Mouse (Mus musculus) limb, embryonic 13.5 days (tissue): Measurements from ENCODE around the gene Pdpk1. TPM values are rescaled to one million over a fixed set of nuclear protein-coding genes. Genes with fewer than 3 reads are reported as not detected.
"Not testable (repeated sequence)": the region's sequence is repeated elsewhere in the genome, so short reads cannot be mapped to it uniquely, and the experiment has no call there.

Experiments
- ATAC-seq: fragments of 200-750 bp; cut with Nextera tagmentation; 2 replicates; pipeline ENCODE4 v1.8.0; 2017; ENCODE audit warnings: low read depth, moderate number of reproducible peaks, moderate TSS enrichment; ENCODE audit not compliant: low FRiP score
- H3K27ac ChIP-seq: fragments of 300-500 bp; sonication (generic); 2 replicates; pipeline ENCODE4 v1.5.1; 2015; ENCODE audit warnings: inconsistent platforms, mild to moderate bottlenecking, moderate library complexity
- H3K27me3 ChIP-seq: fragments of 300-500 bp; sonication (generic); 2 replicates; pipeline ENCODE4 v1.6.1; 2015; ENCODE audit warnings: mild to moderate bottlenecking, inconsistent platforms
- H3K36me3 ChIP-seq: fragments of 300-500 bp; sonication (generic); 2 replicates; pipeline ENCODE4 v1.6.1; 2015; ENCODE audit warnings: inconsistent platforms, mild to moderate bottlenecking, moderate library complexity
- H3K4me1 ChIP-seq: fragments of 300-500 bp; sonication (generic); 2 replicates; pipeline ENCODE4 v1.6.1; 2015; ENCODE audit warnings: inconsistent platforms
- H3K4me2 ChIP-seq: fragments of 300-500 bp; sonication (generic); replicated peaks from 2 replicates; pipeline ENCODE4 v1.6.1; 2015; ENCODE audit warnings: inconsistent platforms, mild to moderate bottlenecking, moderate library complexity
- H3K4me3 ChIP-seq: fragments of 300-500 bp; sonication (generic); 2 replicates; pipeline ENCODE4 v1.5.1; 2015; ENCODE audit warnings: moderate library complexity, mild to moderate bottlenecking, inconsistent platforms
- H3K9ac ChIP-seq: fragments of 300-500 bp; sonication (generic); 2 replicates; pipeline ENCODE4 v1.6.1; 2015; ENCODE audit warnings: mild to moderate bottlenecking, inconsistent platforms
- H3K9me3 ChIP-seq: fragments of 300-500 bp; sonication (generic); 2 replicates; pipeline ENCODE4 v1.6.1; 2016; ENCODE audit warnings: inconsistent platforms
- WGBS: fragments of 180-500 bp; shearing (Covaris S2); methylation state at CpG from one replicate; pipeline ENCODE4 v1.1.7; 2015; 5-methylcytosine and 5-hydroxymethylcytosine counted together
- polyA plus RNA-seq: library from polyadenylated mRNA; unstranded; fragments of >200 nt; fragmentation: Nextera tagmentation; extraction: Ambion mirVana; gene quantifications from 2 replicates; pipeline ENCODE4 v1.2.1, GENCODE M21; 2015

Gene Pdpk1
- polyA plus RNA-seq, 1 experiment from 2014 or later: 37.9 TPM

GRCm38 (mm10) chr17:24139968-24140367 is 10.8 kb downstream of the Pdpk1 start:
- peaks cover 5% of the 10 kb centered on the region; the same call in 1 of the 2 replicates for H3K36me3 ChIP-seq
- peaks cover 23% of the 10 kb centered on the region for H3K4me1 ChIP-seq
- no peak overlapping the region for H3K27ac ChIP-seq
- H3K27me3 ChIP-seq: no peaks in the 10 kb centered on the region
- 91% methylated on average over 4 of the region's 4 CpGs for WGBS
- no peaks in the 10 kb centered on the region for H3K9me3 ChIP-seq
- ATAC-seq: no peak
- peak overlapping the region; percentile 99 for H3K4me3 ChIP-seq
- H3K9ac ChIP-seq: peak overlapping the region; percentile 93
- H3K4me2 ChIP-seq: peak overlapping the region; percentile 87

DNA sequence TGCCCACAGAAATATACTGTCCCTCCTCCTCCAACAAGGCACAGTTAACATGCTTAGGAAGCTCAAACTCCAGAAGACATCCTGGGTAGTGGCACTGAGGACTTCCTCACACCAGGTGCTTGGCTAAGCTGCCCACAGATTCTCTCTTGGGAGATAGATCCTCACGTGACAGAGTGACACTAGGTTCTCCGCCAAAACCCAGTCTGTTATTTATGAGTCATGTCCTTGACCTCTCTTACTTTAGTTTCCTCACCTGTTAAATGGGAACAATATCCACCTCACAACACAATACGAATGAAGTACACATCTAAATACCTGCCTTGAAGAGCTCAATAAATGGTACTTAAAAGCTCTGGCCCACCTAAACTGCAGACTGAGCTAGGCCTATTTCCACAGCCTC is 11.5 kb downstream of the Pdpk1 start:
- no peaks in the 10 kb centered on the region for H3K9me3 ChIP-seq
- no peak overlapping the region for H3K4me3 ChIP-seq
- no peak overlapping the region for H3K4me2 ChIP-seq
- no peak overlapping the region for H3K27ac ChIP-seq
- H3K9ac ChIP-seq: no peak overlapping the region
- 89% methylated on average over 3 of the region's 3 CpGs for WGBS
- H3K36me3 ChIP-seq: peaks cover 5% of the 10 kb centered on the region; the same call in 1 of the 2 replicates
- peaks cover 23% of the 10 kb centered on the region for H3K4me1 ChIP-seq
- no peaks in the 10 kb centered on the region for H3K27me3 ChIP-seq
- no peak for ATAC-seq

DNA sequence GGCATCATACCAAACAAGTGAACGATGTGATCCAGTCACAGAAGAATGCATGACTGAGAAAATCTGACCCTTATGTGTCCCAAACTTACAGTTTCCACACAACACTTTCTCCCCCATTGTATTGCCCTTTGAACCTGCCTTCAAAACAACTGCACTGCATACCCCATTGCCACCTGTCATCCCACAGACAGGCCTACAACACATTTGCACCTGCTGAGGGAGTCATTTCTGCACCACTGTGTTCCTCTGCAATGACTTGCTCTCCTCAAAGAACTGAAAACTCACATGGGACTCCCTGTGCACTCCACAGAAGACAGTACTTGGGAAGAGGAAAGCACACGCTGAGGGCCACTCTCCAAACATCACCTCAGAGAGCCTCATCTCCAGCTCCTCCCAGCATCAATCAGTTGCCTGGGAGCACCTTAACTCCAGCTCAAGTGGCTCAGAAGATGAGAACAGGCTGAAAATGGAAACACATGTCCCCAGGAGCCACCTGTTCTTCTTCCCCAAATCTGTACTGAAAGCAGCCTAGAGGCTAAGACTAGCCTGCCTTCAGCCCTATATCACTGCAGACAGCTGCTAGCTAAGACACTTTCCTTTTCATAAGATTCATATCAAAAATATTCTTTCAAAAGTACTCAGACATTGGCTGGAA is 13.4 kb downstream of the Pdpk1 start:
- Histone ChIP-seq H3K27ac (no peak overlapping the region), H3K4me3 (no peak overlapping the region), H3K36me3 (peaks cover 5% of the 10 kb centered on the region; the same call in 1 of the 2 replicates), H3K27me3 (no peaks in the 10 kb centered on the region), H3K9ac (no peak overlapping the region), H3K4me2 (no peak overlapping the region), H3K4me1 (peaks cover 23% of the 10 kb centered on the region), H3K9me3 (no peaks in the 10 kb centered on the region)
- 70% methylated on average over 2 of the region's 2 CpGs for WGBS
- no peak for ATAC-seq

- peaks cover 5% of the 10 kb centered on the region; the same call in 1 of the 2 replicates for H3K36me3 ChIP-seq
- peaks cover 17% of the 10 kb centered on the region for H3K4me1 ChIP-seq
- H3K4me2 ChIP-seq: no peak overlapping the region
- H3K27me3 ChIP-seq: no peaks in the 10 kb centered on the region
- no peaks in the 10 kb centered on the region for H3K9me3 ChIP-seq
- no peak overlapping the region for H3K4me3 ChIP-seq
- no peak overlapping the region for H3K27ac ChIP-seq
- ATAC-seq: no peak
- no peak overlapping the region for H3K9ac ChIP-seq
Observed at GRCm38 (mm10) chr17:24134062-24134461, 16.7 kb downstream of the Pdpk1 start.

DNA sequence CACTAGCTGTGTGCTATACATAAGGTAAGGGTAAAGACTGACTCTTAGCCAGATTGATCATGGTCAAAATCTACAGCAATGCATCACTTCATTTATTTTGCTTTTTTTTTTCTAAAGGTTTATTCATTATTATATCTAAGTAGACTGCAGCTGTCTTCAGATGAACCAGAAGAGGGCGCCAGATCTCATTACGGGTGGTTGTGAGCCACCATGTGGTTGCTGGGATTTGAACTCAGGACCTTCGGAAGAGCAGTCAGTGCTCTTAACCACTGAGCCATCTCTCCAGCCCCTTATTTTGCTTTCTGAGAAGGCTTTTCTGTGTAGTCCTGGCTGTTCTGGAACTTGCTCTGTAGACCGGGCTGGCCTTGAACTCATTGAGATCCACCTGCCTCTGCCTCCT is 17.8 kb downstream of the Pdpk1 start:
- not testable (repeated sequence) for H3K27ac ChIP-seq, H3K4me3 ChIP-seq, H3K9me3 ChIP-seq, H3K4me2 ChIP-seq, H3K27me3 ChIP-seq, H3K36me3 ChIP-seq, H3K9ac ChIP-seq, ATAC-seq
- WGBS: 88% methylated on average over 4 of the region's 4 CpGs
- H3K4me1 ChIP-seq: peaks cover 17% of the 10 kb centered on the region

GRCm38 (mm10) chr17:24131570-24131969 is 19.2 kb downstream of the Pdpk1 start:
- no peak overlapping the region for H3K27ac ChIP-seq
- H3K4me1 ChIP-seq: peaks cover 10% of the 10 kb centered on the region
- no peaks in the 10 kb centered on the region for H3K9me3 ChIP-seq
- H3K4me2 ChIP-seq: no peak overlapping the region
- H3K4me3 ChIP-seq: no peak overlapping the region
- no peak for ATAC-seq
- H3K9ac ChIP-seq: no peak overlapping the region
- no peaks in the 10 kb centered on the region for H3K27me3 ChIP-seq
- 95% methylated on average over 3 of the region's 3 CpGs for WGBS
- H3K36me3 ChIP-seq: no peaks in the 10 kb centered on the region; the same call in 1 of the 2 replicates

- not testable (repeated sequence) for H3K27me3 ChIP-seq, ATAC-seq, H3K9ac ChIP-seq, H3K27ac ChIP-seq, H3K4me2 ChIP-seq, H3K4me3 ChIP-seq, H3K9me3 ChIP-seq, H3K4me1 ChIP-seq, H3K36me3 ChIP-seq
- 92% methylated on average over 4 of the region's 4 CpGs for WGBS
Observed at GRCm38 (mm10) chr17:24129246-24129645, 21.5 kb downstream of the Pdpk1 start.

DNA sequence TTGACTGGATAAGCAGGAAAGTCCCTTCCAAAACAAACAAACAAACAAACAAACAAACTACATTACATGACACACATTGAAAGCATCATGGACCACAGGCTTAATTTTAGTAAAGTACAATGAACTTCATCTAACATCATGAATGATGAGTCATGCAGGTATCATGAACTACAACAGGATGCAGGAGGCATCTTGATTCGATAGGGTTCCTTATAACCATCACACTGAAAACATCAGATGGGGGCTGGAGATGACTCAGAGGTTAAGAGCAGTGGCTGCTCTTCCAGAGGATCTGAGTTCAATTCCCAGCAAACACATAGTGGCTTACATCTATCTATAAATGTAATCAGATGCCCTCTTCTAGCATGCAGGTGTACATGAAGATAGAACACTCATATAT is 23.1 kb downstream of the Pdpk1 start:
- no peaks in the 10 kb centered on the region for H3K27me3 ChIP-seq
- no peak overlapping the region for H3K9ac ChIP-seq
- H3K4me3 ChIP-seq: no peak overlapping the region
- no peak overlapping the region for H3K4me2 ChIP-seq
- no peaks in the 10 kb centered on the region for H3K9me3 ChIP-seq
- no peak for ATAC-seq
- H3K27ac ChIP-seq: no peak overlapping the region
- H3K4me1 ChIP-seq: peaks cover 10% of the 10 kb centered on the region
- no peaks in the 10 kb centered on the region for H3K36me3 ChIP-seq
- 91% methylated on average over 1 of the region's 1 CpGs for WGBS

DNA sequence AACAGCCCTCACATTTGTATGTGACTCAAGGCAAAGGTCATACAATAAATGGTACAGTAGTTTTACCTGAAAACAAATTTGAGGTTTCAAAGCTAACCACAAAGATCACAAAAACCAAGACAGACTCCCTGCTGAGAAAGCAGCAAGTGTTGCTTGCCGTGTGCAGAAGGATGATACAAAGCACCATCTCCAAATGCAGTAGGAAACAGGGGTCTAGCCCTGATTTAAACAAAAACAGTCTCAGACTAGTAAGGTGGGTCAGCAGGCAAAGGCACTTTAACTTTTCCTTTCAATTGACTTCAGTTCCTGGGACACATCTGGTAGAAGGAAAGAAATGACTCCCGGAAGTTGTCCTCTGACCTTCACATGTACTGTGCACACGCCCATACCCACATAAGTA is 23.9 kb downstream of the Pdpk1 start:
- 82% methylated on average over 3 of the region's 3 CpGs for WGBS
- no peak for ATAC-seq

DNA sequence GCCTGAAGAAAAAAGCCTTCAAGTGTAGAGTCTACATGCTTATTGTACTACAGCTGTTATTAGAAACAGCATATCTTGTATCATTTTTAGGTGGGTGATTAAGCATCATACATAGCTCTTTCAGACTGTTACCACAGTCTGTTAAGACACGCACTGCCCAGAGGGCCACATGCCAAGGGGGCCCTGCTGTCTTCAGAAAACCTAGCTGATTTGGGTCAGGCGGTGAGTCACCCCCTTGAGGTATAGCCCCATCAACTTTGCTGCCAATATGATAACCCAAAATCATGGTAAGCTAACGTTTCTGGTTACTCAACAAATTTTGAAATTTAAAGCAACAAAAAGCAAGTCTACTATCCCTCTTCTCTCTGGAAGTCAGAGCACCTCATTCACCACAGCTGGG is 31.3 kb downstream of the Pdpk1 start:
- 79% methylated on average over 3 of the region's 3 CpGs for WGBS
- peaks cover 3% of the 10 kb centered on the region; the same call in 1 of the 2 replicates for H3K36me3 ChIP-seq
- no peak overlapping the region for H3K4me2 ChIP-seq
- no peaks in the 10 kb centered on the region for H3K9me3 ChIP-seq
- H3K4me3 ChIP-seq: no peak overlapping the region
- peaks cover 7% of the 10 kb centered on the region; the same call in 1 of the 2 replicates for H3K4me1 ChIP-seq
- no peak overlapping the region for H3K9ac ChIP-seq
- H3K27ac ChIP-seq: no peak overlapping the region
- no peak for ATAC-seq
- no peaks in the 10 kb centered on the region for H3K27me3 ChIP-seq

More for the DNA sequence above, 23.9 kb downstream of the Pdpk1 start:
- Histone ChIP-seq H3K4me1 (peaks cover 10% of the 10 kb centered on the region), H3K4me3 (no peak overlapping the region), H3K27ac (no peak overlapping the region), H3K36me3 (no peaks in the 10 kb centered on the region), H3K4me2 (no peak overlapping the region), H3K27me3 (no peaks in the 10 kb centered on the region), H3K9ac (no peak overlapping the region), H3K9me3 (no peaks in the 10 kb centered on the region)

DNA sequence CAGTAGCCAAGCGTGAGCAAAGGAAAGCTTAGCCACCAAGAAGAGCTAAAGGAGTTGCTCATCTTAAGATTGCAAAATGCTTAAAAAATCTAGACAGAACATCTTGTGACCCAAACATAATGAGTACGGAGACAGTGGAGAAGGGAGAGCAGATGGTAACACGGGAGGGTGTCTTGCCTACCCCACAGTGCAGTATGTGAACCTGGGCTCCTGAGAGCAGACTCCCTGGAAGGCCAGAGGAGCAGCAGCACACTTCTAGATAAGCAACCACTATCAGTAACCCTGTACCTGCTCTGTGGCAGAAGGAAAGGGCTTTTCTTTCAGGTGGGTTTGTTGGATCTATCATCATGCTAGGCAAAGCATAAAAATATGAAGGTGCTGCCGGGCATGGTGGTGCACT is 37.7 kb downstream of the Pdpk1 start:
- H3K27me3 ChIP-seq: no peaks in the 10 kb centered on the region
- no peak overlapping the region for H3K27ac ChIP-seq
- peaks cover 7% of the 10 kb centered on the region; the same call in 1 of the 2 replicates for H3K4me1 ChIP-seq
- peaks cover 27% of the 10 kb centered on the region for H3K36me3 ChIP-seq
- no peaks in the 10 kb centered on the region for H3K9me3 ChIP-seq
- H3K4me2 ChIP-seq: no peak overlapping the region
- WGBS: 90% methylated on average over 4 of the region's 4 CpGs
- H3K4me3 ChIP-seq: no peak overlapping the region
- no peak for ATAC-seq
- H3K9ac ChIP-seq: no peak overlapping the region

DNA sequence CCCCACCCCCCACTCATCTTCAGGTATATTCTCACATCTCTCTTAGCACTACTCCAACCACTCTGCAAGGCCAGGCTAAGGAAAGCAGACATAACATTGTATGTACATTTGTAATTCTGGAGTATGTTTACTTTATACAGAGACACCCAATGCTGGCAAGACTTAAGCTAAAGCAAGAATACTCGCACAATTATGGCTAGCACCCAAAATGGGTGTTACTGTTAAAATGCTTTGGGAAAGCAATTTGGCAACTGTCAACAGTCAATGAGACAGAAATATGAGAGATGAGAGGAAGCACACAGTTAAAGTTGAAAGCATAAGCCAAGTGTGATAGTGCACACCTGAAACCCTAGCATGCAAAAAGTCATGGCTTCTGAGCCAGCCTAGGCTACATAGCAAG is 39.5 kb downstream of the Pdpk1 start:
- Histone ChIP-seq H3K4me2 (no peak overlapping the region), H3K4me1 (peaks cover under 1% of the 10 kb centered on the region; the same call in 1 of the 2 replicates), H3K27me3 (no peaks in the 10 kb centered on the region), H3K36me3 (peaks cover 37% of the 10 kb centered on the region), H3K9me3 (no peaks in the 10 kb centered on the region), H3K4me3 (no peak overlapping the region), H3K9ac (no peak overlapping the region), H3K27ac (no peak overlapping the region)
- ATAC-seq: no peak
- WGBS: 98% methylated on average over 1 of the region's 1 CpGs

DNA sequence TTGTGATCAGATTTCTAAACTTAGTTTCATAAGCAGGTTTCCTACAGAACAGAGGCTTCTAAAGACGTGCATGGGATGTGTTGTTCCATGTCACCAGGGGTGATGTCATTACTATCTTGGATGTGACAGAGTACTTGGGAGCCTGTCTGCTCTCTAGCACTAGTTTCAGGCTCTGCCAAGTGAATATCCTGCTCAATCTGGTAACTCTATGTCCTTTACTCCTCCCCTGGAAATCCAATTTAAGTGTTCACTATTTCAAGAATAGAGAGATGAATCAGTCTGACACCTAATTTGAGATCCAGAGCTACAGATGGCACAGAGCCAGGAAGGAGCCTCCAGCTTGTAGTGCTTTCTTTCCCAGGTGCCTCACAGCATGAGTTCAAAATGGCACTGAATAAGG is 41.8 kb downstream of the Pdpk1 start:
- no peaks in the 10 kb centered on the region for H3K9me3 ChIP-seq
- no peak overlapping the region for H3K9ac ChIP-seq
- H3K36me3 ChIP-seq: peaks cover 57% of the 10 kb centered on the region
- H3K4me1 ChIP-seq: no peaks in the 10 kb centered on the region
- WGBS: 80% methylated on average over 1 of the region's 1 CpGs
- H3K4me2 ChIP-seq: no peak overlapping the region
- no peak overlapping the region for H3K27ac ChIP-seq
- no peaks in the 10 kb centered on the region for H3K27me3 ChIP-seq
- H3K4me3 ChIP-seq: no peak overlapping the region
- no peak for ATAC-seq
